Mouse (Mus musculus) liver, postnatal 0 days (tissue): ENCODE results near the gene Tifab. TPM values are rescaled to one million over a fixed set of nuclear protein-coding genes. Genes with fewer than 3 reads are reported as not detected.

ENCODE experiments used
- ATAC-seq: fragments of 200-750 bp; cut with Nextera tagmentation; 2 replicates; pipeline ENCODE4 v1.8.0; 2017; ENCODE audit warnings: mild to moderate bottlenecking, moderate library complexity
- DNase-seq: peaks from one replicate; pipeline ENCODE4 v3.0.0-alpha.2; 2016
- H3K27ac ChIP-seq: fragments of 300-500 bp; sonication (generic); 2 replicates; pipeline ENCODE4 v1.5.1; 2014; ENCODE audit warnings: antibody characterized with exemption, moderate library complexity, mild to moderate bottlenecking, low read depth
- H3K27me3 ChIP-seq: fragments of 300-500 bp; sonication (generic); 2 replicates; pipeline ENCODE4 v1.6.1; 2014; ENCODE audit warnings: low read length, control low read depth, mixed read lengths; ENCODE audit not compliant: insufficient read depth
- H3K36me3 ChIP-seq: fragments of 300-500 bp; sonication (generic); replicated peaks from 2 replicates; pipeline ENCODE4 v1.6.1; 2014; ENCODE audit warnings: mild to moderate bottlenecking, control low read depth, low read length, moderate library complexity, mixed read lengths; ENCODE audit not compliant: insufficient read depth
- H3K4me1 ChIP-seq: fragments of 300-500 bp; sonication (generic); 2 replicates; pipeline ENCODE4 v1.6.1; 2014; ENCODE audit warnings: antibody characterized with exemption, mild to moderate bottlenecking, control low read depth; ENCODE audit not compliant: insufficient read depth
- H3K4me2 ChIP-seq: fragments of 300-500 bp; sonication (generic); 2 replicates; pipeline ENCODE4 v1.6.1; 2014; ENCODE audit warnings: low read depth, mild to moderate bottlenecking, low read length, moderate library complexity, mixed read lengths
- H3K4me3 ChIP-seq: fragments of 300-500 bp; sonication (generic); 2 replicates; pipeline ENCODE4 v1.5.1; 2014; ENCODE audit warnings: low read depth, low read length
- H3K9ac ChIP-seq: fragments of 300-500 bp; sonication (generic); replicated peaks from 2 replicates; pipeline ENCODE4 v1.6.1; 2014; ENCODE audit warnings: mild to moderate bottlenecking, moderate library complexity
- H3K9me3 ChIP-seq: fragments of 300-500 bp; sonication (generic); 2 replicates; pipeline ENCODE4 v1.6.1; 2016; ENCODE audit warnings: mild to moderate bottlenecking, control low read depth, low read length, mixed read lengths
- CTCF ChIP-seq: sonication (generic); IDR thresholded peaks from 2 replicates; pipeline ENCODE4 v1.5.1; 2016; ENCODE audit warnings: antibody characterized with exemption, low read depth
- EP300 ChIP-seq: IDR thresholded peaks from 2 replicates; pipeline ENCODE4 v1.6.1; 2016; ENCODE audit warnings: antibody characterized with exemption, low read depth, mild to moderate bottlenecking
- WGBS: fragments of 180-500 bp; shearing (Covaris S2); extraction: QIAGEN DNeasy Blood & Tissue Kit; methylation state at CpG from one replicate; pipeline ENCODE4 v1.1.7; 2014; ENCODE audit not compliant: insufficient replicate concordance; 5-methylcytosine and 5-hydroxymethylcytosine counted together
- polyA plus RNA-seq: library from polyadenylated mRNA; unstranded; fragments of >200 nt; fragmentation: Nextera tagmentation; extraction: Ambion mirVana; gene quantifications from 2 replicates; pipeline ENCODE4 v1.2.1, GENCODE M21; 2015

Tifab gene
- polyA plus RNA-seq, result 6.8 and 8.2 TPM in 2 replicates

DNA sequence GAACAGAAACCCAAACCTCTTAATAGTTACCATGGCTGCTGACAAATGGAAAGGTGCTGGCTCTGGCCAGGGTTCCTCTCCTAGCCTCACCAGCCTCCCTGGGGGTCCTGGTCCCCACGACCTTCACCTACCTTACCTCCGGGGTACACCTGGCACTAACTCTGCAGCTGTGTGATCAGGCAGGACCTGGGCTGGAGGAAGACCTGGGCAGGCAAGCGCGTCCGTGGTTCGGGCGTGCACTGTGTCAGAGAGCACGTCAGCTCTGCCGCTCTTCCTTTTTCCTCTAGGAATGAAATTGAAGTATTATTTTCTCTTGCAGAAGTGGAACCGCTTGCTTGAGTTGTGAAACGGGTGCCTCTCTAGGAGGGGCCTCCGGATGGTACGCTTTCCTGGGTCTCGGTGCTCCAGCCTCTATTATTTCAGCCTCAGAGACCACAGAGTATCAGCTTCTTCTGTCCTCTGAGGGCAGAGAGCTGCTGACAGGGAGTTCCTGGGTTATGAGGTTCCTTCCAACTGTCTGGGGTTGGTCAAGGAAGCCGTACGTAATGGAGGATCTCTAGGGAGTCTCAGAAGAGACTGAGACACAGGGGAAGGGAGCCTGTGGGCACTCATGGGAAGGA lies at the start of gene Tifab:
TSS of gene Tifab (minus strand) at position 470 of the 620 bp plus-strand sequence.
- 54% methylated on average over 16 of the region's 16 CpGs for WGBS
- H3K36me3 ChIP-seq, result no peaks in the 10 kb centered on the region
- DNase-seq (no peak), ATAC-seq (peak; percentile 47)
- H3K4me1 ChIP-seq, result peaks cover 7% of the 10 kb centered on the region; the same call in 1 of the 2 replicates
- TF ChIP-seq EP300 (no peak), CTCF (no peak)
- peak within 1 kb of the TSS; percentile 62 for H3K4me2 ChIP-seq
- H3K27me3 ChIP-seq, result no peaks in the 10 kb centered on the region
- peak within 1 kb of the TSS; percentile 62 for H3K27ac ChIP-seq
- peak within 1 kb of the TSS; percentile 41 for H3K9ac ChIP-seq
- peak within 1 kb of the TSS; percentile 40 for H3K4me3 ChIP-seq
- no peaks in the 10 kb centered on the region for H3K9me3 ChIP-seq

DNA sequence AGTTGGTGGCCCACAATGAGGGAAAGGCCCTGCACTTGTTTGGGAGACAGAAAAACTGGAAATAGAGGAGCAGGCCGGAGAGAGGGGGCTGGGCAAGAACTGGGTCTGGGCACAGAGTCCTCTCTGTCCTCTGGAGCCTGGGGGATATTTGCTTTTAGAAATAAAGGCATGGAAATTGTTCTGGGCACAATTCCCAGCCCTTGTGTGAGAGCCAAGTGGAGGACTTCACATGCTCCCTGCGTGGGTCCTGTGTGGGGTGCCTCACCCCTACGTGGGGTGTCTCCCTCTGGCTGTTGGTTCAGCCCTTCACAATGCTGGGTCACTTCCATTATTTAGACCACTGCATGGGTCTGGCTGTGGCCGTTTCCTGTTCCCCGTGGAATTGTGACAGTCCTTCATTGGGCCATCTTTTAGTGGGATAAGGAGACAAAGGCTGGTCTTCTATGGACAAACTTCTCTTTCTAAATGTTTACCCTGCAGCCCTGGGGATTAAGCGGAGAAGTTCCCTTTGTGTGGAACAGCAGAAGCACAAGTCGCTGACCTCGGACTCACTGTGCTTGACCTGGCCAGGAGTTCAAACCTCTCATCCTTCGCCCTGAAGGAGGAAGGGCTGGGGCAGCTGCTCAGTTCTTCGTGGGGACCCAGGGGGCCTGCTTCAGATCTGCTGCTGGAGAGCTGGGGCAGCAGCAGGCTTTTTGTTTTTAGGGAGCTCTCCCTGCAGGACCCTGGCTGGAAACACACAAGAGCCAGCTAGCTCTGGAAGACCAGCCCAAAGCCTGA lies 47.7 kb upstream of the Tifab start:
- DNase-seq (no peak), ATAC-seq (no peak)
- Histone ChIP-seq H3K9ac (no peak overlapping the region), H3K36me3 (no peaks in the 10 kb centered on the region), H3K4me1 (no peaks in the 10 kb centered on the region), H3K27me3 (peaks cover 36% of the 10 kb centered on the region), H3K4me3 (no peak overlapping the region), H3K9me3 (no peaks in the 10 kb centered on the region), H3K4me2 (no peak overlapping the region), H3K27ac (no peak overlapping the region)
- WGBS, result 22% methylated on average over 10 of the region's 10 CpGs
- no peak for TF ChIP-seq EP300
- no peak for TF ChIP-seq CTCF

DNA sequence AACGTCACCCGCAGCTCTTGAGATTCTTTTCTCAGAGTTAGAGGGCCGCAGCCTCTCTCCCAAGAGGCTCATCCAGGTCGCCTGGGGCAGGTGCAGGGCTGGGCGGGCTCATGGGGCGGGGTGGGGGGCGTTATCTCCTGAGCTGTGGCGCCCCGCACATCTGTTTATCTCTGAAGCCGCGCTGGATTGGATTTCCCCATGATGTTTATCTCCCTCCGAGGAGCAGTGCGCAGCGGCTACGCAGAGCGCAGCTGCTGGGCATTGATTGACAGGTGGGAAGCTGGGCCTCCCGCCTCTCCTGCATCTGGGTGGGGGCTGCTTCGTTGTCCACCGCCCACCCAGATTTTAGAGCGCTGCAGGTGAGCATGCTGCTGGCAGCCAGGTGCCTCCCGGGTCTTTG lies 44.9 kb upstream of the Tifab start:
- H3K27ac ChIP-seq, result no peak overlapping the region
- ATAC-seq (no peak), DNase-seq (no peak)
- H3K9me3 ChIP-seq, result no peaks in the 10 kb centered on the region
- no peak overlapping the region for H3K9ac ChIP-seq
- H3K27me3 ChIP-seq, result peaks cover 59% of the 10 kb centered on the region
- H3K4me1 ChIP-seq, result no peaks in the 10 kb centered on the region
- no peak overlapping the region for H3K4me2 ChIP-seq
- 2% methylated on average over 21 of the region's 21 CpGs for WGBS
- no peaks in the 10 kb centered on the region for H3K36me3 ChIP-seq
- H3K4me3 ChIP-seq, result no peak overlapping the region
- TF ChIP-seq CTCF, result no peak
- no peak for TF ChIP-seq EP300

DNA sequence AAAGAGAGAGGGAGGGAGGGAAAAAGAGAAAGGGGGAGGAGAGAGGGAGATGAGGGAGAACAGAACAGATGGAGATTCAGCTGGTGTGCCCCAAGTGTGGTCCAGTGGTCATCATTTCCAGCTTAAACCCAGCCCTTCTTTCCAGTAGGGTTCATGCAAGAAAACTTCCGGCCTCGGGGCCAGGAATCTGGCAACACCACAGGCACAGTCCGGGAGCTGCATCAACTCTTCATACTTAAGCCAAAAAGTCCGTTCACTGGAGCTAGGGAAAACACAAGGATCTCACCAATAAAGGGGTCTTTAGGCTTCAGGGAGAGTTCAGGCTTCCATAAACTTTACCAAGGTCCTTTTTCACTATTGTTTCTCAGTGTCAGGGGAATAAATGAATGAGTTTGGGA lies 44.2 kb upstream of the Tifab start:
- WGBS, result 8% methylated on average over 4 of the region's 4 CpGs
- TF ChIP-seq CTCF (no peak), EP300 (no peak)
- H3K27ac ChIP-seq, result no peak overlapping the region
- DNase-seq (no peak), ATAC-seq (no peak)
- no peak overlapping the region for H3K4me2 ChIP-seq
- no peak overlapping the region for H3K9ac ChIP-seq
- H3K4me1 ChIP-seq, result no peaks in the 10 kb centered on the region
- H3K4me3 ChIP-seq, result no peak overlapping the region
- peaks cover 64% of the 10 kb centered on the region for H3K27me3 ChIP-seq
- H3K36me3 ChIP-seq, result no peaks in the 10 kb centered on the region
- H3K9me3 ChIP-seq, result no peaks in the 10 kb centered on the region

DNA sequence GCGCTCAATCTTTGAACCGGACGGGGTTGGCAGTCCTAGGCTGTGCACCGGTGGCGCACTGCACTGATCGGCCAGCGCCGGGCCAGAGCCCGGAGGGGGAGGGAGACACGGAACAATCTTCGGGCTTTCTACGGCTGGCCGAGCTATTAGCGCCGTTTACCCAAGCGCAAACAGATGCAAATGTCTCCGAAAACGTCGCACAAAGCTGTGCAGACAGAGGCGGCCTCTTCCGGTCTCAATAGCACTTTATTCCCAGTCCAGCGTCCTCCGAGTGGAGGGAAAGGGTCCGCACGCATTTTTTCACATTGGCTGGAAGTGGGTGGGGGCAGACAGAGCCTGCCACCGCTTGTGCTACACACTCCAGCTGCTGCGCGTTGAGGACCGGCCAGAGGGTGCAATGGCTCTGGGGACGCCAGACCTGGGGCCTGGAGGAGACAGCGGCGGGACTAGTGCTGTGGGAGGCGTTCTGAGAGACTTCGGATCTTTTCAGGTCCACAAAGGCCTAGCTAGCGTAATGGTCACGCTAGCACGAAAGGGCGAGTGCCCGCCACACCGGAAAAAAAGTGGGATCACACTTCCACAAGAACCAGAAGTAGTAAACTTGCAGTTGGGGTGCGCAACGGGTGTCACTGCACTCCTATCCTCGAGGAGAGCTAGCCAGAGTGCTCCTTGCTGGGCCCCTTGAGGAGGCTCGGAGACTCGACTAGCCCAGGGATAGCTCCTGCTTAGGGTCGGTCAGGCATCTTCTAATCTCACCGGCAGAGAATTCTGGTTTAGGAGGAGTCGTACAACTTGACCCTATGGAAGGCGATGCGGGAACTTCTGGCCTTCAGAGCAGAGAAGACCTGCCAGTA lies 43.5 kb upstream of the Tifab start:
- no peak for ATAC-seq
- peaks cover 64% of the 10 kb centered on the region for H3K27me3 ChIP-seq

More for the DNA sequence above, 43.5 kb upstream of the Tifab start:
- WGBS, result 2% methylated on average over 50 of the region's 50 CpGs
- Histone ChIP-seq H3K4me3 (0 out of 2 replicates have a peak overlapping the region, but pooled peaks have one; percentile 13), H3K4me2 (peak overlapping the region; percentile 33), H3K4me1 (no peaks in the 10 kb centered on the region), H3K9me3 (no peaks in the 10 kb centered on the region), H3K36me3 (no peaks in the 10 kb centered on the region), H3K27ac (no peak overlapping the region), H3K9ac (no peak overlapping the region)
- no peak for DNase-seq
- TF ChIP-seq CTCF (no peak), EP300 (no peak)
